Mouse (Mus musculus) liver, embryonic 15.5 days (tissue): ENCODE measurements around the gene Ccdc190. TPM values are rescaled to one million over a fixed set of nuclear protein-coding genes. Genes with fewer than 3 reads are reported as not detected.

Source experiments
- ATAC-seq: fragments of 200-750 bp; cut with Nextera tagmentation; 2 replicates; pipeline ENCODE4 v1.8.0; 2017; ENCODE audit warnings: moderate number of reproducible peaks, mild to moderate bottlenecking, moderate library complexity; ENCODE audit not compliant: insufficient read depth
- H3K27ac ChIP-seq: fragments of 300-500 bp; sonication (generic); replicated peaks from 2 replicates; pipeline ENCODE4 v1.5.1; 2015; ENCODE audit warnings: mild to moderate bottlenecking, inconsistent platforms
- H3K27me3 ChIP-seq: fragments of 300-500 bp; sonication (generic); 2 replicates; pipeline ENCODE4 v1.6.1; 2015; ENCODE audit warnings: mild to moderate bottlenecking, inconsistent platforms
- H3K36me3 ChIP-seq: fragments of 300-500 bp; sonication (generic); replicated peaks from 2 replicates; pipeline ENCODE4 v1.6.1; 2015; ENCODE audit warnings: moderate library complexity, mild to moderate bottlenecking, inconsistent platforms
- H3K4me1 ChIP-seq: fragments of 300-500 bp; sonication (generic); replicated peaks from 2 replicates; pipeline ENCODE4 v1.6.1; 2015; ENCODE audit warnings: inconsistent platforms
- H3K4me2 ChIP-seq: fragments of 300-500 bp; sonication (generic); 2 replicates; pipeline ENCODE4 v1.6.1; 2015; ENCODE audit warnings: moderate library complexity, mild to moderate bottlenecking, inconsistent platforms
- H3K4me3 ChIP-seq: fragments of 300-500 bp; sonication (generic); replicated peaks from 2 replicates; pipeline ENCODE4 v1.5.1; 2015; ENCODE audit warnings: mild to moderate bottlenecking, inconsistent platforms
- H3K9ac ChIP-seq: fragments of 300-500 bp; sonication (generic); 2 replicates; pipeline ENCODE4 v1.6.1; 2015; ENCODE audit warnings: moderate library complexity, mild to moderate bottlenecking, inconsistent platforms
- H3K9me3 ChIP-seq: fragments of 300-500 bp; sonication (generic); replicated peaks from 2 replicates; pipeline ENCODE4 v1.6.1; 2016; ENCODE audit warnings: inconsistent platforms
- WGBS: fragments of 180-500 bp; shearing (Covaris S2); methylation state at CpG from one replicate; pipeline ENCODE4 v1.1.7; 2015; ENCODE audit warnings: mixed read lengths; ENCODE audit not compliant: insufficient replicate concordance; 5-methylcytosine and 5-hydroxymethylcytosine counted together
- polyA plus RNA-seq: library from polyadenylated mRNA; unstranded; fragments of >200 nt; fragmentation: Nextera tagmentation; extraction: Ambion mirVana; gene quantifications from 2 replicates; pipeline ENCODE4 v1.2.1, GENCODE M21; 2015

Gene Ccdc190
- polyA plus RNA-seq, 1 experiment from 2014 or later, result not detected

DNA sequence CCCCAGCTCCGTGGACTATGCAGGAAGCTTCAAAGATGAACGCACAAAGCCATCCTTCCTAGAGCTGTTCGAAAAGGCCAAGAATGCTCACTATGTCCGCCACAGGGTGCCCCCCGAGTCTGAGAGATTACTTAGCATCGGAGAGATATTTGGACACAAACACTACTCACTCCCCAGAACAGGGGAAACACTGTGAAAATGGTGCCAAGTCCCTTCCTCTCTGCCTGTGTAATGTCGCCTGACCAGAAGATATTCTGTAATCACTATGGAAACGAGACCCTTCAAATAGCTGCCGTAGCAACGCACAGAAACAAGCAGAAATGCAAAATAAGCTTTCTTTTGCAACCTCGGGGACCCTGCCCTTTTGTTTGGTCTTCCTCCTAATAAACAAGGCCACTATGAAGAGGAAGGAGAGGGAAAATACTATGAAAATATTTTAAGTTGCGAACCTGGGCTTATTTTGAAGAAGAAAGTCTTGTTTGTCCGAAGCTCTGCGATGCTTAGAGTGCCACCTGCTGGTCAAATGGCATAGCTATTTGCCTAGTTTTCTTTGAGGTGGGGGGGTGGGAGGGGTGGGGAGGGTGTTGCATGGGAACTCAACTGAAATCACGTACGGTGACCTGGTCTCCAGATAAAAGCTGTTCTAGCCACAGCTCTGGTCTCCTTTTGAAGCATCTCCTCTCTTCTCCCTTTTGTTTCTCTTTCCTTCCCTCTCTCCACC is 5.7 kb downstream of the Ccdc190 start:
- H3K36me3 ChIP-seq, result no peaks in the 10 kb centered on the region
- H3K9ac ChIP-seq, result no peak overlapping the region
- H3K27ac ChIP-seq, result no peak overlapping the region
- no peak overlapping the region for H3K4me3 ChIP-seq
- 43% methylated on average over 16 of the region's 16 CpGs for WGBS
- H3K9me3 ChIP-seq, result no peaks in the 10 kb centered on the region
- no peak overlapping the region for H3K4me2 ChIP-seq
- H3K4me1 ChIP-seq, result no peaks in the 10 kb centered on the region
- no peaks in the 10 kb centered on the region for H3K27me3 ChIP-seq
- no peak for ATAC-seq

DNA sequence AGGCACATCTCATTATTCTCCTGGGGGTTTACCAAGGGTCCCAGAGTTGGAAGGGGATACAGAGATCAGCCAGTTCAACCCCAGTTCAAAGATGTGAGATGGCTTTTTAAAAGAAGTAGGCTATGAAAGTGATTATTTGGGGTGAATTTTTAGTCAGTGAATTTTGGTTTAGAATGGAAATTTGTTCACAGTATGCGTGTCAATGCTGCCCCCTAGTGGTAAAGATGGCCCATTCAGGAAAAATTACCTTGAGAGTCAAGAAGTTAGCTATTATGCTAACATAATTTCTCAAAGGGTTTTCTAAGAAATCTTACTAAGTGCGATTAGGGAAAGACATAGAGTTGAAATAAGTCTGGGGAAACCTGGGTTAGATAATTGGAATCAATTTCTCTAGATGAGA is 10.9 kb downstream of the Ccdc190 start:
- no peak overlapping the region for H3K4me3 ChIP-seq
- no peaks in the 10 kb centered on the region for H3K36me3 ChIP-seq
- no peak overlapping the region for H3K4me2 ChIP-seq
- 2% methylated on average over 2 of the region's 2 CpGs for WGBS
- H3K9ac ChIP-seq, result no peak overlapping the region
- no peaks in the 10 kb centered on the region for H3K9me3 ChIP-seq
- no peaks in the 10 kb centered on the region for H3K4me1 ChIP-seq
- no peak overlapping the region for H3K27ac ChIP-seq
- no peak for ATAC-seq
- no peaks in the 10 kb centered on the region for H3K27me3 ChIP-seq

DNA sequence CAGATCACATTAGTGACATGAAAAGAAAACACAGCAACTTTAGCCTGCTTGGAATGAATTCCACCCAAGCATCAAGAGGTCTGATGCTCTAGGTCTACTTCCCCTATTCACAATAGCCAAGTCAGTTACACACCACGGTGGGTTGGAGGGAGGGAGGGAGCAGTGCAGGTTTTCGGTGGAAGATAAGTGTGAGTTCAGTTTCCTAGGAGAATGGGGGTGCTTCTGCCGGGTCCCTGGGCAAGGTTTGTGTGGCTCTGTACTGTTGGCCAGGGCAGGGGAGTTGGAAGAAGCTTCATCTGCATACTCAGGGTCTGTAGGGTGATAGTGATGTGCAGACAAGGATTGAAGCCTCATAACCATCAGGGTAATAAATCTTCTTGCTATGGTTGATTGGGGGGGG is 17.6 kb downstream of the Ccdc190 start:
- ATAC-seq, result no peak
- H3K9ac ChIP-seq, result no peak overlapping the region
- no peaks in the 10 kb centered on the region for H3K9me3 ChIP-seq
- 49% methylated on average over 3 of the region's 3 CpGs for WGBS
- no peaks in the 10 kb centered on the region for H3K27me3 ChIP-seq
- no peak overlapping the region for H3K4me3 ChIP-seq
- H3K4me2 ChIP-seq, result no peak overlapping the region
- H3K4me1 ChIP-seq, result no peaks in the 10 kb centered on the region
- 0 out of 2 replicates have a peak, but pooled peaks cover 3% of the 10 kb centered on the region for H3K36me3 ChIP-seq
- no peak overlapping the region for H3K27ac ChIP-seq

DNA sequence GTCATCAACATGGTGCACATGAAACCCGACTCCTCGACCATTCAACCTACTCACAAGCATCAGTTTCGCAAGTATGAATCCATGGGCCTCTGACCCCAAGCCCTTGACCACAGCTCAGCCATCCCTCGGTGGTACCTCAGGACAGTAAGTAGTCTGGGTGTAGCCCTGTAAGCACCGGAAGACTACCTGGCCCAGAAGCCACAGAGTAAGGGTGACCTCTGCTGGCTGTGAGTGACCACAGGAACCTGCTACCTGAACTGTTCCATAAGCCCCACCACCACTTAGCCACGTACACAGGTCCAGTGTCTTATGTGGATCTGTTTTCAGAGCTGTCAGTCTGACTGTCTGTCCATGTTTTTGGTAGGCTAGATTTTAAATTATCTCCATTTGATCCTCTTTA is 19.2 kb downstream of the Ccdc190 start:
- Histone ChIP-seq H3K27ac (no peak overlapping the region), H3K4me1 (no peaks in the 10 kb centered on the region), H3K36me3 (peaks cover 6% of the 10 kb centered on the region; the same call in 1 of the 2 replicates), H3K9ac (no peak overlapping the region), H3K9me3 (no peaks in the 10 kb centered on the region), H3K27me3 (no peaks in the 10 kb centered on the region), H3K4me2 (no peak overlapping the region), H3K4me3 (no peak overlapping the region)
- no peak for ATAC-seq
- 56% methylated on average over 6 of the region's 6 CpGs for WGBS

DNA sequence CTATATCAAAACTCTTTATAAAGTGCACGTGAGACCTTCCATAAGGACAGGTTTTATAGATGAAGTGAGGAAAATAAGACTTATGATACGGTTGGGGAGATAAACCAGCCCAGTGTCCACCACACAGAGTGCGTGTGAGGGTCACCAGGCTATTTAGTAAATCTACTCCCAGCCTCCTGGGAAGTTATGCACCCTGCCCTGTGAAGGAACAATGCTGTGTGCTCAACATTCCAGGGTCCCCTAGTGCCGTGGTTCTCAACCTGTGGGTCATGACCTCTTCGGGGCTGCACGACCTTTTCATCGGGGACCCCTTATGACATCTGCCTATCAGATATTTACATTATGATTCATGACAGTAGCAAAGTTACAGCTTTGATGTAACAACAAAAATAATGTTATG is 19.8 kb downstream of the Ccdc190 start:
- 70% methylated on average over 7 of the region's 7 CpGs for WGBS

DNA sequence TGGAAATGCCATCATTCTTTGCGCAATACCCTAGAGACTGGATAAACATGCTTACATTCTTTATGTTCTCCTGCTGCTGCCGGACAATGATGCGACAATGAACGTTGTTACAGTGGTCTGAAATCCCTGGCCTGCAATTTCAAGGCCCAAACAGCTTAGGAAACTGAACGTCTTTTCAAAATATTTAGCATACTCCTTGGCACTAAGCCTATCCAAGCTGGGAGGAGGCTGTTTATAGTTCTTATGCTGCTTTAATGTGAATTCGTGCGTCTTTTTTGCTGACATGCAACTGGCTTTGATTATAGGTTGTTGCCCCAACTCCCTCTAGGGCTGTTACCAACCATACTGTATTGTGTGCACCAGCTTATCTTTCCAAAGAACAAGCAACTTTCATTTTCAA is 20.4 kb downstream of the Ccdc190 start:
- no peak overlapping the region for H3K4me3 ChIP-seq
- WGBS, result 73% methylated on average over 7 of the region's 7 CpGs
- ATAC-seq, result no peak

More for the DNA sequence above, 19.8 kb downstream of the Ccdc190 start:
- H3K9ac ChIP-seq, result no peak overlapping the region
- no peaks in the 10 kb centered on the region for H3K27me3 ChIP-seq
- H3K4me2 ChIP-seq, result no peak overlapping the region
- no peaks in the 10 kb centered on the region for H3K9me3 ChIP-seq
- H3K4me3 ChIP-seq, result no peak overlapping the region
- H3K36me3 ChIP-seq, result peaks cover 9% of the 10 kb centered on the region; the same call in 1 of the 2 replicates
- H3K4me1 ChIP-seq, result no peaks in the 10 kb centered on the region
- ATAC-seq, result no peak
- no peak overlapping the region for H3K27ac ChIP-seq

DNA sequence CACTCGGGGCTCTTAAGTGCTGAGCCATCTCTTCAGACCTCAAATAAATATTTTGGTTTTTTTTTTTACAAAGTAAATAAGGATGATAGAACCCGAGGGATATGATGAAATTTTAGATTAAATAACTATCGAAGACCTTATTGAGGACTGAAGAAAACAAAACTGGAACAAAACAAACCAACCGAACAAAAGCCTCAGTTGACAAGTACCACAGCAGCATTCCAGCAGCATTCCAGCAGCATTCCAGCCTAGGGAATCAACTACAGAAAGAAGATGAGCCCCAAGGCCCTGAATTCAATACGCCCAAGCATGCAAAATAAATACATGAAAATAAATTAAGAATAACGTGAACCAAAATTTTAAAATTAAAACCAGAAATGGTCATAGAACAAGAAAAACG is 21.5 kb downstream of the Ccdc190 start:
- H3K27me3 ChIP-seq, result no peaks in the 10 kb centered on the region
- peaks cover 9% of the 10 kb centered on the region; the same call in 1 of the 2 replicates for H3K36me3 ChIP-seq
- H3K9ac ChIP-seq, result no peak overlapping the region
- ATAC-seq, result no peak
- no peak overlapping the region for H3K27ac ChIP-seq
- H3K4me3 ChIP-seq, result no peak overlapping the region
- no peak overlapping the region for H3K4me2 ChIP-seq
- 57% methylated on average over 7 of the region's 7 CpGs for WGBS
- no peaks in the 10 kb centered on the region for H3K9me3 ChIP-seq
- no peaks in the 10 kb centered on the region for H3K4me1 ChIP-seq

More for the DNA sequence above, 20.4 kb downstream of the Ccdc190 start:
- Histone ChIP-seq H3K27ac (no peak overlapping the region), H3K27me3 (no peaks in the 10 kb centered on the region), H3K9me3 (no peaks in the 10 kb centered on the region), H3K36me3 (peaks cover 9% of the 10 kb centered on the region; the same call in 1 of the 2 replicates), H3K4me1 (no peaks in the 10 kb centered on the region), H3K9ac (no peak overlapping the region), H3K4me2 (no peak overlapping the region)

DNA sequence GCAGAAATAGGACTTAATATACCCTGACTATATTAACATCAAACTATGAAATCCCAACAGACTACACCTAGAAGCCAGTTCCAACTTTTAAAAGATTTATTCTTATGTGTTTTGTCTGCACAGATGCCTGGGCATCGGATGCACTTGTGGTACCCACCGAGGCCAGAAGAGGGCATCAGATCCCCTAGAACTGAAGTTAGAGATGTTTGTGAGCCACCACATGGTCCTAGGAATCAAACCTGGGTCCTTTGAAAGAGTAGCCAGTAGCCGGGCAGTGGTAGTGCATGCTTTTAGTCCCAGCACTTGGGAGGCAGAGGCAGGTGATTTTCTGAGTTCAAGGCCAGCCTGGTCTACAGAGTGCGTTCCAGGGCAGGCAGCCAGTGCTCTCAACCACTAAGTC is 22.2 kb downstream of the Ccdc190 start:
- H3K4me3 ChIP-seq, result no peak overlapping the region
- no peak overlapping the region for H3K9ac ChIP-seq
- no peaks in the 10 kb centered on the region for H3K9me3 ChIP-seq
- peaks cover 12% of the 10 kb centered on the region; the same call in 1 of the 2 replicates for H3K36me3 ChIP-seq
- WGBS, result 70% methylated on average over 4 of the region's 4 CpGs
- ATAC-seq, result no peak
- H3K4me1 ChIP-seq, result no peaks in the 10 kb centered on the region
- H3K27me3 ChIP-seq, result no peaks in the 10 kb centered on the region
- no peak overlapping the region for H3K27ac ChIP-seq
- no peak overlapping the region for H3K4me2 ChIP-seq

DNA sequence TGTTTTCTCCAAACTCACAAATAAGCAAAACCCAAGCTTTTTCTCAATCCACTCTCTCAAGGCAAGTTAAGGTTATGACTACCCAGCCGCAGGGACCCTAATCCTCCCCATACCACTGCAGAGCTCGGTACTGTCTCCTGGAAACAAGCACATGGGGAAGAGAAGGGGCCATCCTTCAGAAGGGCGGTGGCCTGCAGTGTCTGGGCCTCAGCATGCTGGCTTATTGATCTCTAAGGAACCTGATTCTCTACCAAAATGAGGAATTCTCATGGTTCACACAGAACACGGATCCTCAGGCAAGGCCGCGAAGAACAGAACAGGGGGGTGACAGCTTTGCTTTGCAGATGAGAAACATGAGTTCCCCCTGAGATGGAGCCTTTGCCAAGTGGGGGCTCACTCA is 23.1 kb downstream of the Ccdc190 start:
- H3K4me2 ChIP-seq, result no peak overlapping the region
- no peaks in the 10 kb centered on the region for H3K4me1 ChIP-seq
- no peaks in the 10 kb centered on the region for H3K27me3 ChIP-seq
- no peak for ATAC-seq
- H3K9me3 ChIP-seq, result no peaks in the 10 kb centered on the region
- H3K36me3 ChIP-seq, result peaks cover 15% of the 10 kb centered on the region; the same call in 1 of the 2 replicates
- H3K9ac ChIP-seq, result no peak overlapping the region
- no peak overlapping the region for H3K4me3 ChIP-seq
- 84% methylated on average over 6 of the region's 6 CpGs for WGBS
- H3K27ac ChIP-seq, result no peak overlapping the region

DNA sequence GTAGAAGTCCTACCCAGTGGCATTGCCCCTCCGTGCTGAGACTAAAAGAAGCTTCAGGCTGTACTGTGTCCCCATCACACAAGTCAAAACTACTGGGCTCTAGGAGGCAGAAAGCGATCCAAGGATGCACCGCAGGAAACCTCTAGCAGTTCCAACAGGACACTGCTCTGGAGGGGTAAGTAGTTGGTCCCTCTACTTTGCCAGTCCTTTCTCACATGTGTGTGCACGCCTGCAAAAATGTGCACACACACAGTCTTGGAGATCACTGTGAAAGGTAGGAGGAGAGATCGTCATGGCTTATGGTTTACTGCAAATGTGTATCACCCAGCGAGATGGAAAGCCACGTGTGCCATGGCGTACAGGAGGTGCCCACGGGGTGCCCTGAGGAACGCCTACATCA is 24.2 kb downstream of the Ccdc190 start:
- no peak overlapping the region for H3K9ac ChIP-seq
- H3K36me3 ChIP-seq, result peaks cover 16% of the 10 kb centered on the region; the same call in 1 of the 2 replicates
- H3K27ac ChIP-seq, result no peak overlapping the region
- H3K4me3 ChIP-seq, result no peak overlapping the region
- no peaks in the 10 kb centered on the region for H3K27me3 ChIP-seq
- H3K9me3 ChIP-seq, result no peaks in the 10 kb centered on the region
- ATAC-seq, result no peak
- H3K4me1 ChIP-seq, result no peaks in the 10 kb centered on the region
- 81% methylated on average over 10 of the region's 10 CpGs for WGBS
- no peak overlapping the region for H3K4me2 ChIP-seq

DNA sequence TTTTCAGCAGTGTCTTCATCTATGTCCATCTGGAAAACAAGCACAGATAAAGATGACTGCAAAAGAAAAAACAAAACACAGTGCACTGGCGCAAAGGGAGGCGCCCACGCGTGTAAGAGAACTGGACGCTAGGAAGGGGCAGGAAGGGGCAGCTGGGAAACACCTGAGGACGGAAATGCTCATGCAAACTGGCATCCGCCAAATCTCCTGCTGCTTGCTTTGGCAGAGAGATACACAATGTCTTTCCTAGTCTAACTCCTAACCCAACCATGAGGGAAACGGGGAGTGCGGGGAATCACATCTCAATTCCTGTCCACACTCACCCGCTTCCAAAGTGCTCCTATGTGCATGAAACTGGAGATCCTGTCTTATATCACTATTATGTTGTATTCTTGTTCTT is 24.7 kb downstream of the Ccdc190 start:
- Histone ChIP-seq H3K9me3 (no peaks in the 10 kb centered on the region), H3K4me3 (no peak overlapping the region), H3K4me1 (no peaks in the 10 kb centered on the region), H3K27me3 (no peaks in the 10 kb centered on the region), H3K36me3 (peaks cover 21% of the 10 kb centered on the region; the same call in 1 of the 2 replicates), H3K4me2 (no peak overlapping the region), H3K27ac (no peak overlapping the region), H3K9ac (no peak overlapping the region)
- ATAC-seq, result no peak
- WGBS, result 84% methylated on average over 10 of the region's 10 CpGs
